Mouse (Mus musculus) heart, embryonic 14.5 days (tissue): ENCODE results near the gene Eral1. TPM values are rescaled to one million over a fixed set of nuclear protein-coding genes. Genes with fewer than 3 reads are reported as not detected.

Experiments used
- ATAC-seq: fragments of 200-750 bp; cut with Nextera tagmentation; 2 replicates; pipeline ENCODE4 v1.8.0; 2017; ENCODE audit warnings: low read depth, moderate TSS enrichment; ENCODE audit not compliant: insufficient number of reproducible peaks, insufficient read depth, low FRiP score
- H3K27ac ChIP-seq, 2 experiments: fragments of 200-500 bp in 1 of 2; fragments of 300-500 bp in 1 of 2; sonication (generic) in 1 of 2; replicated peaks in 1 of 2; 2 replicates each; pipeline ENCODE4 v1.5.1; 2012 to 2014; ENCODE audit warnings: low read depth in 2 of 2, low read length in 2 of 2, control low read depth in 1 of 2, mild to moderate bottlenecking in 1 of 2, mixed read lengths in 1 of 2; ENCODE audit not compliant: control insufficient read depth in 1 of 2, insufficient read depth in 1 of 2
- H3K27me3 ChIP-seq: fragments of 300-500 bp; sonication (generic); 2 replicates; pipeline ENCODE4 v1.6.1; 2014; ENCODE audit warnings: mild to moderate bottlenecking, low read length, control low read depth; ENCODE audit not compliant: control insufficient read depth, insufficient read depth
- H3K36me3 ChIP-seq: fragments of 300-500 bp; sonication (generic); 2 replicates; pipeline ENCODE4 v1.6.1; 2014; ENCODE audit warnings: mild to moderate bottlenecking, control low read depth, low read length, mixed read lengths; ENCODE audit not compliant: control insufficient read depth, insufficient read depth
- H3K4me1 ChIP-seq, 2 experiments: fragments of 200-500 bp in 1 of 2; fragments of 300-500 bp in 1 of 2; sonication (generic) in 1 of 2; 2 replicates each; pipeline ENCODE4 v1.6.1; 2012 to 2014; ENCODE audit warnings: low read length in 2 of 2, control low read depth in 1 of 2, mixed read lengths in 1 of 2; ENCODE audit not compliant: control insufficient read depth in 2 of 2, insufficient read depth in 2 of 2
- H3K4me2 ChIP-seq: fragments of 300-500 bp; sonication (generic); 2 replicates; pipeline ENCODE4 v1.6.1; 2014; ENCODE audit warnings: mild to moderate bottlenecking, low read length
- H3K4me3 ChIP-seq, 2 experiments: fragments of 200-500 bp in 1 of 2; fragments of 300-500 bp in 1 of 2; sonication (generic) in 1 of 2; 2 replicates each; pipeline ENCODE4 v1.5.1; 2012 to 2014; ENCODE audit warnings: low read length in 2 of 2, mild to moderate bottlenecking in 2 of 2, control low read depth in 1 of 2, low read depth in 1 of 2, moderate library complexity in 1 of 2; ENCODE audit not compliant: control insufficient read depth in 1 of 2, insufficient read depth in 1 of 2
- H3K9ac ChIP-seq: fragments of 300-500 bp; sonication (generic); 2 replicates; pipeline ENCODE4 v1.6.1; 2014; ENCODE audit warnings: mild to moderate bottlenecking, low read length
- H3K9me3 ChIP-seq: fragments of 300-500 bp; sonication (generic); 2 replicates; pipeline ENCODE4 v1.6.1; 2016; ENCODE audit warnings: low read length, control low read depth; ENCODE audit not compliant: control insufficient read depth
- WGBS: fragments of 180-500 bp; shearing (Covaris S2); extraction: QIAGEN DNeasy Blood & Tissue Kit; methylation state at CpG from one replicate; pipeline ENCODE4 v1.1.7; 2014; 5-methylcytosine and 5-hydroxymethylcytosine counted together
- polyA plus RNA-seq: library from polyadenylated mRNA; unstranded; fragments of >200 nt; fragmentation: Nextera tagmentation; extraction: Ambion mirVana; gene quantifications from 2 replicates; pipeline ENCODE4 v1.2.1, GENCODE M21; 2014

The Eral1 gene
- polyA plus RNA-seq, 1 experiment from 2014 or later: 23.9 TPM

- WGBS: 61% methylated on average over 5 of the region's 5 CpGs
- H3K9ac ChIP-seq: no peak overlapping the region
These were observed 7.6 kb upstream of the Eral1 start for GRCm38 (mm10) chr11:78087756-78088281.

GRCm38 (mm10) chr11:78086925-78087479, 6.8 kb upstream of the Eral1 start:
- Histone ChIP-seq H3K4me2 (no peak overlapping the region), H3K9me3 (no peaks in the 10 kb centered on the region), H3K4me1 (no peaks in the 10 kb centered on the region; a peak in 1 of 4 replicates), H3K36me3 (no peaks in the 10 kb centered on the region), H3K9ac (no peak overlapping the region), H3K27ac (peak overlapping the region in 1 of 2 experiments; percentile 33; a peak in 1 of 4 replicates), H3K27me3 (no peaks in the 10 kb centered on the region), H3K4me3 (no peak overlapping the region)
- ATAC-seq: no peak
- 72% methylated on average over 4 of the region's 4 CpGs for WGBS

More at GRCm38 (mm10) chr11:78087756-78088281, 7.6 kb upstream of the Eral1 start:
- no peaks in the 10 kb centered on the region for H3K27me3 ChIP-seq
- no peaks in the 10 kb centered on the region for H3K36me3 ChIP-seq
- H3K27ac ChIP-seq: peak overlapping the region; percentile 13 to 33; a peak in 1 of 4 replicates
- H3K4me1 ChIP-seq: no peaks in the 10 kb centered on the region; a peak in 1 of 4 replicates
- no peak overlapping the region for H3K4me3 ChIP-seq
- H3K4me2 ChIP-seq: no peak overlapping the region
- no peaks in the 10 kb centered on the region for H3K9me3 ChIP-seq
- no peak for ATAC-seq

DNA sequence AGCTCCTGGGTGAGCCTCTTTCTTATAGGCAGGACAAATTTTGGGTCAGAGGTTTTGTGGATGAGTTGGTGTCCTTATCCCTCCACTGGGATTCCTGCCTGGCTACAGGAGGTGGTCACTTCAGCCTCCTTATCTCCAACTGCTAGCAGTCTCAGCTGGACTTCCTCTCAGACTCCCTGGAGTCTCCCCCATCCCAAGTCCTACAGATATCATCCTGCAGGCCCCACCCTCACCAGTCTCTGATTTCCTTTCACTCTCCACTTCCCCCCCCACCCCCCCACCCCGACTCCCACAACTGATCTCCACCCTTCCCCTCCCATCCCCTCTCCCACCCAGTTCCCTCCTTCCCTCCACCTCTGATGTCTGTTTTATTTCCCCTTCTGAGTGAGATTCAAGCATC, 3.4 kb upstream of the Eral1 start:
- peak overlapping the region in 1 of 2 experiments; percentile 28; a peak in 1 of 4 replicates for H3K27ac ChIP-seq
- no peaks in the 10 kb centered on the region for H3K27me3 ChIP-seq
- H3K9me3 ChIP-seq: no peaks in the 10 kb centered on the region
- peaks cover 2 to 7% of the 10 kb centered on the region in 2 experiments; a peak in 3 of 4 replicates for H3K4me1 ChIP-seq
- no peak overlapping the region for H3K4me2 ChIP-seq
- WGBS: 7% methylated on average over 1 of the region's 1 CpGs
- no peak overlapping the region for H3K9ac ChIP-seq
- H3K36me3 ChIP-seq: no peaks in the 10 kb centered on the region
- peak; percentile 58; the same call in 1 of the 2 replicates for ATAC-seq
- no peak overlapping the region for H3K4me3 ChIP-seq

DNA sequence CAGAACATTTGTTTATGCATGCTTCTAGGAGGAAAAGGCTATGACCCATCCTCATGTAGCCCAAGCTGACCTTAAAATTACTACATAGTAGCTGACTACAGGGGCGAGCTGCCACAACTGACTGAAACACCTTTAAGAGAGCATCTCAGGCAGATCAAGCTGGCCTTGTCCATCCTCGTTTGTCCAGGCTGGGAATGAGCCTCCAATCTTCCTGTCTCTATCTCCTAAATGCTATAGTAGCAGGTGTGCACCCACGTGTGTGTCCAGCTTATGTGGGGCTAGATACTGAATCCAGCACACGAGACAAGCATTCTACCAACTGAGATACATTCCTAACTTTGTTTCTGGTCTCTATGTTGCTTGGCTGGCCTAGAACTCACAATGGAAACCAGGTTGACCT, 5.5 kb downstream of the Eral1 start:
- H3K27ac ChIP-seq: no peak overlapping the region
- no peaks in the 10 kb centered on the region for H3K27me3 ChIP-seq
- H3K9me3 ChIP-seq: no peaks in the 10 kb centered on the region
- no peak overlapping the region for H3K4me3 ChIP-seq
- no peak overlapping the region for H3K9ac ChIP-seq
- H3K4me1 ChIP-seq: peaks cover 2 to 4% of the 10 kb centered on the region in 2 experiments; a peak in 2 of 4 replicates
- H3K4me2 ChIP-seq: no peak overlapping the region
- peaks cover 57% of the 10 kb centered on the region for H3K36me3 ChIP-seq
- 86% methylated on average over 4 of the region's 4 CpGs for WGBS
- no peak for ATAC-seq

DNA sequence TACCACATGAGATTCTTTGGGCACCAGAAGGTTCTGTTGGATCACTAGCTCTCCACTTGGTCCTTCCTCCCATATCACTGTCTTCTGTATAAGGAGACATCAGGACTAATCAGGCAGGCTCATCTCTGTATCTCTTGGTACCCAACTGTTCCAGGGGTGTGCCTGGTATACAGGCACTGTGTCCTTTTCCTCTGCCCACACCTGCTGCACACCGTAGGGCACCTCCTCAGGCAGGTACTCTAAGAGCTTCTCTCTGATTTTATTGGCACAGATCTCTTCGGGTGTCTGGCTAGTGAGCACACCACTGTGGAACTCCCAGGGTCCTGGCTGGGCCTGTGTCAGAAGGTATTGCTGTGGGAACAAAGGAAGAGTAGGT, 5.9 kb downstream of the Eral1 start:
- Histone ChIP-seq H3K36me3 (peaks cover 57% of the 10 kb centered on the region), H3K4me3 (no peak overlapping the region), H3K9me3 (no peaks in the 10 kb centered on the region), H3K4me1 (no peaks in the 10 kb centered on the region), H3K9ac (no peak overlapping the region), H3K27me3 (no peaks in the 10 kb centered on the region), H3K27ac (no peak overlapping the region), H3K4me2 (no peak overlapping the region)
- whole genome bisulfite sequencing: 84% methylated on average over 2 of the region's 2 CpGs
- no peak for ATAC-seq

DNA sequence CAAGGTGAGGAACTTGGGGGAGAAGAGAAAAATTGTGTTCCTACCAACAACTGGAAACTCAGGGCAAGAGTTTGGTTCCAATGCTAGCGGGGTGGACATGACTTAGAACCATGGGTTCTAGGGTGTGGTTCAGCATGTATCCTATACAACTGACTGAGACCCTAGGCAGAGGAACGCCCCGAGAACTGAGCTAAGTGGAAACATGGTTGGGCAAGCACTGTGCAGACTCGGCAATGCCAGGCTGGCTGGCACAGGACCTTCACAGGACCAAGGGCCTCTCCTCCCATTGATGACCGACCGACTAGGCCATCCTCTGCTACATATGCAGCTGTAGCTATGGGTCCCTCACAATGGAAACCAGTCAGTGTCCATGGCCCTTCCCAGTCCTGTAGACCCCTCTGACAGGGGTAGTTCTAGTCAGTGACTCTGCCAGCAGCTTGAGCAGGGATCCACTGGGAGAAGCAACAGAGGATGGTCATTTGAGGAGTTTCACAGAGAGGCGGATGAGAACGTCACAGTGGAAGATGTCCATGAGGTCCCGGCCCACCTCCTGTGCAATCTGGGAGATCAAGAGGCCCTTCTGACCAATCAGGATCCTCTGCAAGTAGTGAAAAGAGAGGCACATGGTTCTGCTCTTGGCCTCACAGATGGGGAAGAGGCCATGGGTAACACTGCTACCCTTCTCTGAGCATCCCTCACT, 6.5 kb downstream of the Eral1 start:
- Histone ChIP-seq H3K36me3 (peaks cover 57% of the 10 kb centered on the region), H3K9me3 (no peaks in the 10 kb centered on the region), H3K9ac (no peak overlapping the region), H3K4me3 (no peak overlapping the region), H3K27me3 (no peaks in the 10 kb centered on the region), H3K27ac (no peak overlapping the region), H3K4me2 (no peak overlapping the region), H3K4me1 (no peaks in the 10 kb centered on the region)
- WGBS: 93% methylated on average over 9 of the region's 9 CpGs
- ATAC-seq: no peak

DNA sequence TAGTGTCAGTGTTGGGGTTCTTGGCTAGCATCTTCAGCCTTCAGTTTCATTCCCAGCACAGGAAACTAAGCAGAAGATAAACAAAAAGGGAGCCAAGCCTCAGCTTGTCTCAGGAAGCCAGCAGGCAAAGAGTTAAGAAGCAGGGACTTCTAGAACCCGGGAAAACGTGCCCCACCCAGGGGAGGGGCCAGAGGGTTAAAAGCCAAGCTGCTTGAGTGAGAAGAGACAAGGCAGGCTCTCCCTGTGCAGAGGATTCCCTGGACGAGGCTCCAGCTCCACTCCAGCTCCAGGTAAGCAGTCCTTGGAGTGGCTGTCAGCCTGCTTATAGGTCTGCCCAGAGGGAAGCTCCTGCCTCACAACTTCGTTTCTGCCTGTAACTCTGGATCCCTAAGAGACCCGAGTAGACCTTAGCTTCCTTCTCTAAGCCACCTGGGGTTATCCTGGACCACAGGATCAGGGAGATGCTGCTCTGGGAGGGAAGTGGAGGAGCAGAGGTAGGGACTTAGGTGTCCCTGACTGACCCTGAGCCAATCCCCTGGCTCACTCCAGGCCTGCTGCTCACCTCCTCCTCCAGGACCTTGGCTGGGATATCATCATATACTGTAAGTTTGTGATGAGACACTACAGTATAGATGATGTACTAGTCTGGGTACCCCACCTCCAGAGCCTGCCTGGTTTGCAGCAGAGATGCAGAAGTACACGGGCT, 7.6 kb downstream of the Eral1 start:
- no peak for ATAC-seq
- Histone ChIP-seq H3K9ac (no peak overlapping the region), H3K36me3 (peaks cover 53% of the 10 kb centered on the region), H3K27me3 (no peaks in the 10 kb centered on the region), H3K4me3 (no peak overlapping the region), H3K4me2 (peak overlapping the region; percentile 8; the same call in 1 of the 2 replicates), H3K4me1 (no peaks in the 10 kb centered on the region), H3K27ac (no peak overlapping the region), H3K9me3 (no peaks in the 10 kb centered on the region)
- 15% methylated on average over 6 of the region's 6 CpGs for WGBS
